Mouse (Mus musculus) embryonic facial prominence, embryonic 11.5 days (tissue): ENCODE data around the gene Nt5dc1. TPM values are rescaled to one million over a fixed set of nuclear protein-coding genes. Genes with fewer than 3 reads are reported as not detected.
"Not testable (repeated sequence)": the region's sequence is repeated elsewhere in the genome, so short reads cannot be mapped to it uniquely, and the experiment has no call there.

Source experiments
- ATAC-seq: fragments of 200-750 bp; cut with Nextera tagmentation; replicated peaks from 2 replicates; pipeline ENCODE4 v1.8.0; 2017; ENCODE audit warnings: low read depth; ENCODE audit not compliant: insufficient number of reproducible peaks, low FRiP score, low TSS enrichment
- DNase-seq: peaks from one replicate; pipeline ENCODE4 v3.0.0-alpha.2; 2015; ENCODE audit warnings: low spot score
- H3K27ac ChIP-seq: fragments of 300-500 bp; sonication (generic); replicated peaks from 2 replicates; pipeline ENCODE4 v1.5.1; 2014; ENCODE audit warnings: mild to moderate bottlenecking, low read depth, low read length, control low read depth
- H3K27me3 ChIP-seq: fragments of 300-500 bp; sonication (generic); 2 replicates; pipeline ENCODE4 v1.6.1; 2014; ENCODE audit warnings: mild to moderate bottlenecking, low read length, moderate library complexity, mixed read lengths; ENCODE audit not compliant: control insufficient read depth, insufficient read depth
- H3K36me3 ChIP-seq: fragments of 300-500 bp; sonication (generic); replicated peaks from 2 replicates; pipeline ENCODE4 v1.6.1; 2014; ENCODE audit warnings: low read depth, mild to moderate bottlenecking, low read length, moderate library complexity, mixed read lengths; ENCODE audit not compliant: control insufficient read depth, insufficient read depth
- H3K4me1 ChIP-seq: fragments of 300-500 bp; sonication (generic); 2 replicates; pipeline ENCODE4 v1.6.1; 2014; ENCODE audit warnings: low read length, mixed read lengths; ENCODE audit not compliant: control insufficient read depth, insufficient read depth
- H3K4me2 ChIP-seq: fragments of 300-500 bp; sonication (generic); 2 replicates; pipeline ENCODE4 v1.6.1; 2014; ENCODE audit warnings: low read depth, mild to moderate bottlenecking, control low read depth, low read length, moderate library complexity
- H3K4me3 ChIP-seq: fragments of 300-500 bp; sonication (generic); 2 replicates; pipeline ENCODE4 v1.5.1; 2014; ENCODE audit warnings: low read depth, low read length, control low read depth
- H3K9ac ChIP-seq: fragments of 300-500 bp; sonication (generic); replicated peaks from 2 replicates; pipeline ENCODE4 v1.6.1; 2014; ENCODE audit warnings: mild to moderate bottlenecking, control low read depth, low read length
- H3K9me3 ChIP-seq: fragments of 300-500 bp; sonication (generic); replicated peaks from 2 replicates; pipeline ENCODE4 v1.6.1; 2016; ENCODE audit warnings: mild to moderate bottlenecking, low read length, inconsistent platforms, mixed read lengths; ENCODE audit not compliant: control insufficient read depth
- WGBS: fragments of 180-500 bp; shearing (Covaris S2); extraction: QIAGEN DNeasy Blood & Tissue Kit; methylation state at CpG from one replicate; pipeline ENCODE4 v1.1.7; 2014; 5-methylcytosine and 5-hydroxymethylcytosine counted together
- polyA plus RNA-seq: library from polyadenylated mRNA; unstranded; fragments of >200 nt; fragmentation: Nextera tagmentation; extraction: Ambion mirVana; gene quantifications from 2 replicates; pipeline ENCODE4 v1.2.1, GENCODE M21; 2014

Nt5dc1 gene
- 7.6 and 10.0 TPM in 2 replicates for polyA plus RNA-seq

- DNase-seq (peak; percentile 93), ATAC-seq (peak; percentile 97)
- Histone ChIP-seq H3K27ac (no peak within 1 kb of the TSS), H3K4me3 (peak within 1 kb of the TSS; percentile 57), H3K36me3 (no peaks in the 10 kb centered on the region), H3K9ac (peak within 1 kb of the TSS; percentile 75), H3K9me3 (no peaks in the 10 kb centered on the region), H3K27me3 (no peaks in the 10 kb centered on the region), H3K4me1 (no peaks in the 10 kb centered on the region), H3K4me2 (peak within 1 kb of the TSS; percentile 43)
- under 1% methylated on average over 49 of the region's 49 CpGs for WGBS
These were observed at the start of gene Nt5dc1 for GRCm38 (mm10) chr10:34418204-34418756. TSS of gene Nt5dc1 (minus strand) at chr10:34418552.

- Histone ChIP-seq H3K27ac (no peak overlapping the region), H3K36me3 (no peaks in the 10 kb centered on the region), H3K9me3 (no peaks in the 10 kb centered on the region), H3K4me3 (no peak overlapping the region), H3K9ac (no peak overlapping the region), H3K4me1 (no peaks in the 10 kb centered on the region), H3K27me3 (no peaks in the 10 kb centered on the region), H3K4me2 (no peak overlapping the region)
- no peak for ATAC-seq
- 90% methylated on average over 4 of the region's 4 CpGs for WGBS
- no peak for DNase-seq
These were observed 46.0 kb upstream of the Nt5dc1 start for GRCm38 (mm10) chr10:34464321-34464720.

DNA sequence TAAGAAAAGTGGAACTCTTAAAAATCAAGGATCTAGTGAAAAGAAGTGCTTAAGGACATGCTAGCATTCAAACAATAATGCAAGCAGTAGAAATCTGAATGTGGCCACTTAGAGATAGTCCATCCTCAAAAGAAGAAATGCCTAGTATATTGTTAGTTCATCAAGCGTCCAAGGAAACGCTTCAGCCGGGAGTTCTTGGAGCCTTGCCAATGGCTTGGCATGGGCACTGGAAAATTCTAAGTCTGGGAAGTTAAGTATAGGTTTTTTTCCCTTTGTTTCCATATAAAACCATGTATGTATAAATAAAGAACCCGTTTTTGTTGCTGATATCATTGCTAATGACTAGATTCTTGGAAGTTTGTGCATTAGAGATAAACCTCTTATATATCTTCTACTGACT, 43.1 kb upstream of the Nt5dc1 start:
- no peaks in the 10 kb centered on the region for H3K9me3 ChIP-seq
- no peak overlapping the region for H3K4me3 ChIP-seq
- no peak overlapping the region for H3K4me2 ChIP-seq
- no peaks in the 10 kb centered on the region for H3K4me1 ChIP-seq
- H3K27ac ChIP-seq, result no peak overlapping the region
- DNase-seq, result no peak
- H3K9ac ChIP-seq, result no peak overlapping the region
- no peaks in the 10 kb centered on the region for H3K36me3 ChIP-seq
- 87% methylated on average over 4 of the region's 4 CpGs for WGBS
- H3K27me3 ChIP-seq, result no peaks in the 10 kb centered on the region
- no peak for ATAC-seq

DNA sequence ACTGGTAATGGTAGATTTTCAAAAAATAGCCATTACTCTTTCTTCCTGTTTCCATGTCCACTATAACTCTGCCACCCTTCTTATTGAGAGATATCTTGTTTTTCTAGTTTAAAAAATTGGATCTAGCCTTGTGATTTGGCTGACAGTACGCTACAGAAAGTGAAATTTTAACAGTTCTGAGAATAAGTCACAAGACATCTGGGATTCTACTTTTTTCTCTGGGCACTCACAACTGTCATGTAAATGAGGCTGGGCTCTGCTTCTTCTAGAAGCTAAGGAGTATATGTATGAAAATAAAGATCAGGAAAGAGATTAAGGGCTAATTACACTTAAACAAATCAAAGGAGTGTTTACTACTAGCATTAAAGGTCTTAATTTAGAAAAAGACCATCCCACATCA, 31.1 kb upstream of the Nt5dc1 start:
- no peaks in the 10 kb centered on the region for H3K36me3 ChIP-seq
- no peak overlapping the region for H3K4me2 ChIP-seq
- 80% methylated on average over 1 of the region's 1 CpGs for WGBS
- H3K4me3 ChIP-seq, result no peak overlapping the region
- no peaks in the 10 kb centered on the region for H3K27me3 ChIP-seq
- H3K9me3 ChIP-seq, result no peaks in the 10 kb centered on the region
- ATAC-seq (no peak), DNase-seq (no peak)
- H3K27ac ChIP-seq, result no peak overlapping the region
- no peaks in the 10 kb centered on the region for H3K4me1 ChIP-seq
- no peak overlapping the region for H3K9ac ChIP-seq

DNA sequence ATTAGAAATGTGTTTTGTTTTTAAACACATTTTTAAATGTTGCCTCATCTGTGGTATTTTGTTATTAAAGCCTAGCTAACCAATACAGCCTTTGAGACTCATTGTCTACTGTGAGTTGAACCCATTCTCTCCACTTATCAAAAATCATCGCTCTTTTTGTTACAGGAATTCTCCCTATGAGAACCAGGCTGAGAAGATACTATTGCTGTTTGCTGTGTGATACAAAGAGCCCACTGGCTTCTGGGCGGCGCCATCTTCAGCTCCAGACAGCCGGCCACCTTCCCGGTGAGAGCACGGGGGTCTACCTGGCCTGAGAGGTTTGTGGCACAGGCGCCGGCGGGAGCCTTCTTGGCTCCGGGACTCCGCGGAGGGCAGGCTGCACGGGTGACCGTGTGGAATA, 15.8 kb upstream of the Nt5dc1 start:
- WGBS, result 98% methylated on average over 5 of the region's 14 CpGs
- not testable (repeated sequence) for H3K36me3 ChIP-seq, H3K4me3 ChIP-seq, H3K4me1 ChIP-seq, H3K27ac ChIP-seq, H3K9ac ChIP-seq, H3K4me2 ChIP-seq, H3K9me3 ChIP-seq, ATAC-seq, DNase-seq, H3K27me3 ChIP-seq

DNA sequence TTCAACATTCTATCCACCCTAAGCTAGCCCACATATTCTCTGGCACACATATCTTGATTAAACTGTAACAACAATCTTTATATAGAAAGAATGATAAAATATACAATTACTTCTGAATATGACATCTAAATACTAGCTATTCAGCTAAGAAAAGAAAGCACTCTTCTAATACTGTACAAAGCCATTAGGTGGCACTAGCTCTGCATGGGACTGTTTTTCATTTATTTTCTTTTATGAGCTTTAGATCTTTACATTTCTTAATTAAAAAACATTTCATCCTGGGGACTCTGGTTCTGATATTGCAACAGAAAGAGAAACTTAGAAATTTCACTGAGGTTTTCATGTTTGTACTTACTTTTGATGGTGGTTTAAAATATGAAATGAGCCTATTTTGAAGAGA, 13.4 kb upstream of the Nt5dc1 start:
- no peak overlapping the region for H3K4me3 ChIP-seq
- no peak for ATAC-seq
- DNase-seq, result peak; percentile 20

GRCm38 (mm10) chr10:34418794-34419193, 442 bp upstream of the Nt5dc1 start:
- H3K4me2 ChIP-seq, result peak overlapping the region; percentile 43
- not testable (repeated sequence) for ATAC-seq, H3K9me3 ChIP-seq, H3K27ac ChIP-seq, H3K4me1 ChIP-seq, H3K36me3 ChIP-seq, H3K27me3 ChIP-seq, H3K9ac ChIP-seq, DNase-seq
- peak overlapping the region; percentile 57 for H3K4me3 ChIP-seq
- 83% methylated on average over 4 of the region's 4 CpGs for WGBS

More for the DNA sequence above, 13.4 kb upstream of the Nt5dc1 start:
- Histone ChIP-seq H3K27me3 (no peaks in the 10 kb centered on the region), H3K4me1 (no peaks in the 10 kb centered on the region), H3K9ac (no peak overlapping the region), H3K27ac (no peak overlapping the region), H3K9me3 (no peaks in the 10 kb centered on the region), H3K36me3 (no peaks in the 10 kb centered on the region), H3K4me2 (no peak overlapping the region)

DNA sequence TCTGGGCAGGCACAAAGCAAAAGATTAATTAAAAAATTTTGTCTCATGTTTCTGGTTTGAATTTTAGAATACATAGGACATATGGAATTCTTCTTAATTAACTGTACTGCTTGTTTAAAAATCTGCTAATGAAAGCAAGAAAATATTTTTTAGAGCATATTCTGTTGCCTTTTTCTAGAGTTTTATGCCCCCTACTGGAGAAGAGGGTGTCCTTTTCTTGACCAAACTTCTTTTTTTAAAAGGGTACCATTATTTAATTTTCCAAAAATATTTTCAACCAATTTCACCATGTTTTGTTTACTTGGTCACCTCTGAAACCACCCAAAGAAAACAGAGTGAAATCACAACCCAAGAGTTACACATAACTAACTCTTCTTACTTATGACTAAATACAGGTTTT, 19.1 kb downstream of the Nt5dc1 start:
- no peak for ATAC-seq
- H3K4me1 ChIP-seq, result no peaks in the 10 kb centered on the region
- H3K36me3 ChIP-seq, result no peaks in the 10 kb centered on the region
- no peak overlapping the region for H3K9ac ChIP-seq
- H3K4me3 ChIP-seq, result no peak overlapping the region
- H3K27me3 ChIP-seq, result no peaks in the 10 kb centered on the region
- H3K27ac ChIP-seq, result no peak overlapping the region
- no peaks in the 10 kb centered on the region for H3K9me3 ChIP-seq
- no peak for DNase-seq
- H3K4me2 ChIP-seq, result no peak overlapping the region
